Mouse (Mus musculus) right cerebral cortex, postnatal 25 days (tissue): ENCODE data around the gene Asic2.
A peak's percentile ranks its signal among the peaks of the same experiment; 100 is the strongest.

ENCODE experiments used
- DNase-seq: peaks from one replicate; pipeline ENCODE4 v3.0.0; 2022

Asic2 gene

GRCm38 (mm10) chr11:81508385-81509233, 459.6 kb downstream of the Asic2 start:
- DNase-seq = no peak

GRCm38 (mm10) chr11:81504791-81505430, 463.3 kb downstream of the Asic2 start:
- no peak for DNase-seq

GRCm38 (mm10) chr11:81501473-81502246, 466.6 kb downstream of the Asic2 start:
- DNase-seq = no peak

GRCm38 (mm10) chr11:81498990-81499389, 469.3 kb downstream of the Asic2 start:
- no peak for DNase-seq

- DNase-seq = no peak
Observed at GRCm38 (mm10) chr11:81497652-81498391, 470.4 kb downstream of the Asic2 start.

GRCm38 (mm10) chr11:81496446-81496845, 471.8 kb downstream of the Asic2 start:
- DNase-seq = no peak

- peak; percentile 59 for DNase-seq
Observed at GRCm38 (mm10) chr11:81492351-81492750, 475.9 kb downstream of the Asic2 start.

- no peak for DNase-seq
Observed at GRCm38 (mm10) chr11:81489144-81489735, 479.0 kb downstream of the Asic2 start.

GRCm38 (mm10) chr11:81488681-81489080, 479.6 kb downstream of the Asic2 start:
- DNase-seq = no peak

- DNase-seq = peak; percentile 45
Observed at GRCm38 (mm10) chr11:81486265-81486940, 481.9 kb downstream of the Asic2 start.

GRCm38 (mm10) chr11:81481198-81481597, 487.1 kb downstream of the Asic2 start:
- no peak for DNase-seq

GRCm38 (mm10) chr11:81476231-81476630, 492.0 kb downstream of the Asic2 start:
- no peak for DNase-seq

- no peak for DNase-seq
Observed at GRCm38 (mm10) chr11:81474121-81474520, 494.1 kb downstream of the Asic2 start.

- peak; percentile 18 for DNase-seq
Observed at GRCm38 (mm10) chr11:81462199-81462598, 506.1 kb downstream of the Asic2 start.

GRCm38 (mm10) chr11:81461748-81462147, 506.5 kb downstream of the Asic2 start:
- no peak for DNase-seq

GRCm38 (mm10) chr11:81454921-81455320, 513.3 kb downstream of the Asic2 start:
- no peak for DNase-seq

- DNase-seq = no peak
Observed at GRCm38 (mm10) chr11:81454111-81454510, 514.1 kb downstream of the Asic2 start.

GRCm38 (mm10) chr11:81449271-81449705, 519.0 kb downstream of the Asic2 start:
- DNase-seq = no peak

- no peak for DNase-seq
Observed at GRCm38 (mm10) chr11:81446347-81446746, 521.9 kb downstream of the Asic2 start.

GRCm38 (mm10) chr11:81426857-81427256, 541.4 kb downstream of the Asic2 start:
- no peak for DNase-seq

GRCm38 (mm10) chr11:81419112-81419511, 549.1 kb downstream of the Asic2 start:
- no peak for DNase-seq

GRCm38 (mm10) chr11:81418027-81418426, 550.2 kb downstream of the Asic2 start:
- no peak for DNase-seq
